Mouse (Mus musculus): ENCODE results near the gene Trpm8. TPM values are rescaled to one million over a fixed set of nuclear protein-coding genes. Genes with fewer than 3 reads are reported as not detected.

Trpm8 gene
- polyA plus RNA-seq, 1 experiment from 2014 or later: 0.04 TPM

GRCm38 (mm10) chr1:88232664-88233380 lies 44.6 kb upstream of the Trpm8 start:
- ATAC-seq (ENCODE audit: insufficient number of reproducible peaks, insufficient read depth, low FRiP score, low read depth): no peak
- Histone ChIP-seq H3K9me3 (ENCODE audit: control insufficient read depth, low read length) (peaks cover 98% of the 10 kb centered on the region), H3K36me3 (ENCODE audit: control insufficient read depth, insufficient read depth, low read length) (no peaks in the 10 kb centered on the region), H3K27me3 (ENCODE audit: control insufficient read depth, insufficient read depth, low read length) (no peaks in the 10 kb centered on the region), H3K4me2 (ENCODE audit: low read length) (no peak overlapping the region), H3K27ac (replicated peaks in 1 of 2; ENCODE audit: control insufficient read depth in 1 of 2, insufficient read depth in 1 of 2, low read depth in 2 of 2, low read length in 2 of 2) (no peak overlapping the region), H3K4me1 (ENCODE audit: control insufficient read depth in 2 of 2, insufficient read depth in 2 of 2, low read length in 2 of 2) (no peaks in the 10 kb centered on the region), H3K4me3 (ENCODE audit: control insufficient read depth in 1 of 2, insufficient read depth in 1 of 2, low read depth in 1 of 2, low read length in 2 of 2) (no peak overlapping the region), H3K9ac (ENCODE audit: low read length) (no peak overlapping the region)
- WGBS: 53% methylated on average over 3 of the region's 3 CpGs

DNA sequence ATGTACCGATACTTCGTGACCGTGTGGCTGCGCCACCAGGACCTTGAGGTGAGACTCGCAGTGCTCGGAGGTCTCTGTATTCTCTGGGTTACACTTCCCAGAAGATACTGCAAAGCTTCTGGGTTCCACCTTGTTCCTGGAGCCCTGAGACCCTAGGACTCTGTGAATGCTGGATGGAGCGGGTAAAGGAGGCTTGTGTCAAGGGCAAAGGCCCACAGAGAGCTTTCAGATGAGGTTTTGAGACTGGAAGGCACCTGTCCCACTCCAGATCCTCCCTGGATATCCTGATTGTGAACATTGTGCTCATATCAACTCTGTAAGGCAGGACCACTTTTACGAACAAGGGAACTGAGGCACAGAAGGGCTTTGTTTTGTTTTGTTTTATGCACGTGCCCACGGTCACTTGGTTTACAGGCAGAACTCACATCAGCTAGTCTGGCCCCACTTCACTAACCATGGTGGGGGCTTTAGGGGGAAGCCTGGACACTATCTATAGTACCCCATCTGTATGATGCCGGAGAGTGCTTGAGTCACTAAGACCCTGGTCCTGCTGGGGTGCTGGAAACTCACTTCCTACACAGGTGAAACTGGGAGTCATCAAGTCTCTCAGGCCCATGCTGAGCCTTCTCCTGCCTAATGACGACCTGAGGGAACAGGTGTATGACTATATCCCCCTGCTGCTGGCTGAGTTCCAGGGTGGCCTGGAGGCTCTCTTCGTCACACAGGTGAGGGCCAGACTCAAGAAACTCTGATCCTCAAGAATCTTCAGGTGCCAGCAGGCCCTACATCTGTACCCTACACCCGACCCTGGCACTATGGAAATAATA lies 43.8 kb upstream of the Trpm8 start:
- Histone ChIP-seq H3K27me3 (ENCODE audit: control insufficient read depth, insufficient read depth, low read length) (no peaks in the 10 kb centered on the region), H3K36me3 (ENCODE audit: control insufficient read depth, insufficient read depth, low read length) (no peaks in the 10 kb centered on the region), H3K4me3 (ENCODE audit: control insufficient read depth in 1 of 2, insufficient read depth in 1 of 2, low read depth in 1 of 2, low read length in 2 of 2) (no peak overlapping the region), H3K4me2 (ENCODE audit: low read length) (no peak overlapping the region), H3K9ac (ENCODE audit: low read length) (no peak overlapping the region), H3K4me1 (ENCODE audit: control insufficient read depth in 2 of 2, insufficient read depth in 2 of 2, low read length in 2 of 2) (no peaks in the 10 kb centered on the region), H3K27ac (replicated peaks in 1 of 2; ENCODE audit: control insufficient read depth in 1 of 2, insufficient read depth in 1 of 2, low read depth in 2 of 2, low read length in 2 of 2) (no peak overlapping the region), H3K9me3 (ENCODE audit: control insufficient read depth, low read length) (peaks cover 98% of the 10 kb centered on the region)
- no peak for ATAC-seq (ENCODE audit: insufficient number of reproducible peaks, insufficient read depth, low FRiP score, low read depth)
- WGBS: 62% methylated on average over 14 of the region's 14 CpGs

GRCm38 (mm10) chr1:88234248-88234610 lies 43.2 kb upstream of the Trpm8 start:
- no peak overlapping the region for H3K4me2 ChIP-seq (ENCODE audit: low read length)
- peaks cover 98% of the 10 kb centered on the region for H3K9me3 ChIP-seq (ENCODE audit: control insufficient read depth, low read length)
- H3K4me1 ChIP-seq (ENCODE audit: control insufficient read depth in 2 of 2, insufficient read depth in 2 of 2, low read length in 2 of 2): no peaks in the 10 kb centered on the region
- 54% methylated on average over 4 of the region's 4 CpGs for WGBS
- no peak for ATAC-seq (ENCODE audit: insufficient number of reproducible peaks, insufficient read depth, low FRiP score, low read depth)
- H3K36me3 ChIP-seq (ENCODE audit: control insufficient read depth, insufficient read depth, low read length): no peaks in the 10 kb centered on the region
- no peaks in the 10 kb centered on the region for H3K27me3 ChIP-seq (ENCODE audit: control insufficient read depth, insufficient read depth, low read length)
- no peak overlapping the region for H3K27ac ChIP-seq (replicated peaks in 1 of 2; ENCODE audit: control insufficient read depth in 1 of 2, insufficient read depth in 1 of 2, low read depth in 2 of 2, low read length in 2 of 2)
- no peak overlapping the region for H3K4me3 ChIP-seq (ENCODE audit: control insufficient read depth in 1 of 2, insufficient read depth in 1 of 2, low read depth in 1 of 2, low read length in 2 of 2)
- H3K9ac ChIP-seq (ENCODE audit: low read length): no peak overlapping the region

- H3K4me1 ChIP-seq (ENCODE audit: control insufficient read depth in 2 of 2, insufficient read depth in 2 of 2, low read length in 2 of 2): no peaks in the 10 kb centered on the region
- no peak overlapping the region for H3K27ac ChIP-seq (replicated peaks in 1 of 2; ENCODE audit: control insufficient read depth in 1 of 2, insufficient read depth in 1 of 2, low read depth in 2 of 2, low read length in 2 of 2)
- peaks cover 98% of the 10 kb centered on the region for H3K9me3 ChIP-seq (ENCODE audit: control insufficient read depth, low read length)
- H3K4me3 ChIP-seq (ENCODE audit: control insufficient read depth in 1 of 2, insufficient read depth in 1 of 2, low read depth in 1 of 2, low read length in 2 of 2): no peak overlapping the region
- H3K9ac ChIP-seq (ENCODE audit: low read length): no peak overlapping the region
- no peaks in the 10 kb centered on the region for H3K36me3 ChIP-seq (ENCODE audit: control insufficient read depth, insufficient read depth, low read length)
- 38% methylated on average over 5 of the region's 5 CpGs for WGBS
- no peak overlapping the region for H3K4me2 ChIP-seq (ENCODE audit: low read length)
- H3K27me3 ChIP-seq (ENCODE audit: control insufficient read depth, insufficient read depth, low read length): no peaks in the 10 kb centered on the region
- ATAC-seq (ENCODE audit: insufficient number of reproducible peaks, insufficient read depth, low FRiP score, low read depth): no peak
These were observed 42.8 kb upstream of the Trpm8 start for GRCm38 (mm10) chr1:88234646-88235045.

GRCm38 (mm10) chr1:88235046-88235893 lies 42.2 kb upstream of the Trpm8 start:
- no peak overlapping the region for H3K4me2 ChIP-seq (ENCODE audit: low read length)
- peaks cover 98% of the 10 kb centered on the region for H3K9me3 ChIP-seq (ENCODE audit: control insufficient read depth, low read length)
- H3K4me3 ChIP-seq (ENCODE audit: control insufficient read depth in 1 of 2, insufficient read depth in 1 of 2, low read depth in 1 of 2, low read length in 2 of 2): no peak overlapping the region
- 54% methylated on average over 11 of the region's 11 CpGs for WGBS
- 0 out of 2 replicates have a peak, but pooled peaks have one; percentile 3 for ATAC-seq (ENCODE audit: insufficient number of reproducible peaks, insufficient read depth, low FRiP score, low read depth)
- H3K36me3 ChIP-seq (ENCODE audit: control insufficient read depth, insufficient read depth, low read length): no peaks in the 10 kb centered on the region
- no peaks in the 10 kb centered on the region for H3K4me1 ChIP-seq (ENCODE audit: control insufficient read depth in 2 of 2, insufficient read depth in 2 of 2, low read length in 2 of 2)
- no peak overlapping the region for H3K27ac ChIP-seq (replicated peaks in 1 of 2; ENCODE audit: control insufficient read depth in 1 of 2, insufficient read depth in 1 of 2, low read depth in 2 of 2, low read length in 2 of 2)
- H3K27me3 ChIP-seq (ENCODE audit: control insufficient read depth, insufficient read depth, low read length): no peaks in the 10 kb centered on the region
- H3K9ac ChIP-seq (ENCODE audit: low read length): no peak overlapping the region

DNA sequence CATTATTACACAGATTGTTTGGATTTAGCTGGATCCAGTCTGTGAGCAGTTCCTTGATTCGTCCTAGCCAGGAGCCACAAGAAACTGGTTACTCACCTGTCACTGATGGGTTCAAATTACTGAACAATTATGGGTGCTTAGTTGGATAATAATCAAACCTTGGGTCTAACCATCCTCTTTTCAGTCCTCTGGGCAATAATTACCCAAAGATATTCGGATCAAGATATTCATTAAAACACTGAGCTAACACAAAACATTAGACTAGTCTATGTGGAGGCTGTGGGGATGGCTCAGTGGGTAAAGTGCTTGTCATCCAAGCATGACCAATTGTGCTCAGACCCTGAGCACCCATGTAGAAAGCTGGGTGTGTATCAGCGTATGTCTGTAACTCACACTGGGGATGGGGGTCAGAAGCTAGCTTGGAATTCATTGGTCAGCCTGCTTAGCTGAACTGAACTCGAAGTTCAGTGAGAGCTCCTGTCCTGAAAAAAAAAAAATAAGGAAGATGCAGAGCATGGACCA lies 41.5 kb upstream of the Trpm8 start:
- no peak overlapping the region for H3K27ac ChIP-seq (replicated peaks in 1 of 2; ENCODE audit: control insufficient read depth in 1 of 2, insufficient read depth in 1 of 2, low read depth in 2 of 2, low read length in 2 of 2)
- no peak overlapping the region for H3K9ac ChIP-seq (ENCODE audit: low read length)
- no peak overlapping the region for H3K4me2 ChIP-seq (ENCODE audit: low read length)
- WGBS: 51% methylated on average over 4 of the region's 4 CpGs
- no peaks in the 10 kb centered on the region for H3K4me1 ChIP-seq (ENCODE audit: control insufficient read depth in 2 of 2, insufficient read depth in 2 of 2, low read length in 2 of 2)
- H3K36me3 ChIP-seq (ENCODE audit: control insufficient read depth, insufficient read depth, low read length): no peaks in the 10 kb centered on the region
- no peaks in the 10 kb centered on the region for H3K27me3 ChIP-seq (ENCODE audit: control insufficient read depth, insufficient read depth, low read length)
- no peak overlapping the region for H3K4me3 ChIP-seq (ENCODE audit: control insufficient read depth in 1 of 2, insufficient read depth in 1 of 2, low read depth in 1 of 2, low read length in 2 of 2)
- peaks cover 98% of the 10 kb centered on the region for H3K9me3 ChIP-seq (ENCODE audit: control insufficient read depth, low read length)
- no peak for ATAC-seq (ENCODE audit: insufficient number of reproducible peaks, insufficient read depth, low FRiP score, low read depth)

- no peak overlapping the region for H3K27ac ChIP-seq (replicated peaks in 1 of 2; ENCODE audit: control insufficient read depth in 1 of 2, insufficient read depth in 1 of 2, low read depth in 2 of 2, low read length in 2 of 2)
- H3K4me3 ChIP-seq (ENCODE audit: control insufficient read depth in 1 of 2, insufficient read depth in 1 of 2, low read depth in 1 of 2, low read length in 2 of 2): no peak overlapping the region
- WGBS: 68% methylated on average over 5 of the region's 5 CpGs
- H3K27me3 ChIP-seq (ENCODE audit: control insufficient read depth, insufficient read depth, low read length): no peaks in the 10 kb centered on the region
- no peak for ATAC-seq (ENCODE audit: insufficient number of reproducible peaks, insufficient read depth, low FRiP score, low read depth)
- H3K36me3 ChIP-seq (ENCODE audit: control insufficient read depth, insufficient read depth, low read length): no peaks in the 10 kb centered on the region
- H3K4me1 ChIP-seq (ENCODE audit: control insufficient read depth in 2 of 2, insufficient read depth in 2 of 2, low read length in 2 of 2): no peaks in the 10 kb centered on the region
- no peak overlapping the region for H3K9ac ChIP-seq (ENCODE audit: low read length)
- H3K4me2 ChIP-seq (ENCODE audit: low read length): no peak overlapping the region
- peaks cover 98% of the 10 kb centered on the region for H3K9me3 ChIP-seq (ENCODE audit: control insufficient read depth, low read length)
These were observed 40.1 kb upstream of the Trpm8 start for GRCm38 (mm10) chr1:88237311-88237710.
